Mouse (Mus musculus): Measurements from ENCODE around the gene Bnip2.

- no peak for TF ChIP-seq CTCF (IDR thresholded peaks at IDR 0.05; ENCODE audit: control insufficient read depth, insufficient read depth, low read length)
- no peak for TF ChIP-seq POLR2A (IDR thresholded peaks at IDR 0.05; ENCODE audit: borderline replicate concordance, control insufficient read depth, low read depth, low read length)
Measured at GRCm38 (mm10) chr9:69941556-69941955, 47.7 kb upstream of the Bnip2 start.

Data from bone marrow, adult 2 months (tissue).